Mouse (Mus musculus) heart, embryonic 14.5 days (tissue): Measurements from ENCODE around the gene Rhox2f. TPM values are rescaled to one million over a fixed set of nuclear protein-coding genes. Genes with fewer than 3 reads are reported as not detected.
"Not testable (repeated sequence)": the region's sequence is repeated elsewhere in the genome, so short reads cannot be mapped to it uniquely, and the experiment has no call there.

ENCODE experiments used
- ATAC-seq: fragments of 200-750 bp; cut with Nextera tagmentation; 2 replicates; pipeline ENCODE4 v1.8.0; 2017; ENCODE audit warnings: low read depth, moderate TSS enrichment; ENCODE audit not compliant: insufficient number of reproducible peaks, insufficient read depth, low FRiP score
- H3K27ac ChIP-seq, 2 experiments: fragments of 200-500 bp in 1 of 2; fragments of 300-500 bp in 1 of 2; sonication (generic) in 1 of 2; replicated peaks in 1 of 2; 2 replicates each; pipeline ENCODE4 v1.5.1; 2012 to 2014; ENCODE audit warnings: low read depth in 2 of 2, low read length in 2 of 2, control low read depth in 1 of 2, mild to moderate bottlenecking in 1 of 2, mixed read lengths in 1 of 2; ENCODE audit not compliant: control insufficient read depth in 1 of 2, insufficient read depth in 1 of 2
- H3K27me3 ChIP-seq: fragments of 300-500 bp; sonication (generic); 2 replicates; pipeline ENCODE4 v1.6.1; 2014; ENCODE audit warnings: mild to moderate bottlenecking, low read length, control low read depth; ENCODE audit not compliant: control insufficient read depth, insufficient read depth
- H3K36me3 ChIP-seq: fragments of 300-500 bp; sonication (generic); 2 replicates; pipeline ENCODE4 v1.6.1; 2014; ENCODE audit warnings: mild to moderate bottlenecking, control low read depth, low read length, mixed read lengths; ENCODE audit not compliant: control insufficient read depth, insufficient read depth
- H3K4me1 ChIP-seq, 2 experiments: fragments of 200-500 bp in 1 of 2; fragments of 300-500 bp in 1 of 2; sonication (generic) in 1 of 2; 2 replicates each; pipeline ENCODE4 v1.6.1; 2012 to 2014; ENCODE audit warnings: low read length in 2 of 2, control low read depth in 1 of 2, mixed read lengths in 1 of 2; ENCODE audit not compliant: control insufficient read depth in 2 of 2, insufficient read depth in 2 of 2
- H3K4me2 ChIP-seq: fragments of 300-500 bp; sonication (generic); 2 replicates; pipeline ENCODE4 v1.6.1; 2014; ENCODE audit warnings: mild to moderate bottlenecking, low read length
- H3K4me3 ChIP-seq, 2 experiments: fragments of 200-500 bp in 1 of 2; fragments of 300-500 bp in 1 of 2; sonication (generic) in 1 of 2; 2 replicates each; pipeline ENCODE4 v1.5.1; 2012 to 2014; ENCODE audit warnings: low read length in 2 of 2, mild to moderate bottlenecking in 2 of 2, control low read depth in 1 of 2, low read depth in 1 of 2, moderate library complexity in 1 of 2; ENCODE audit not compliant: control insufficient read depth in 1 of 2, insufficient read depth in 1 of 2
- H3K9ac ChIP-seq: fragments of 300-500 bp; sonication (generic); 2 replicates; pipeline ENCODE4 v1.6.1; 2014; ENCODE audit warnings: mild to moderate bottlenecking, low read length
- H3K9me3 ChIP-seq: fragments of 300-500 bp; sonication (generic); 2 replicates; pipeline ENCODE4 v1.6.1; 2016; ENCODE audit warnings: low read length, control low read depth; ENCODE audit not compliant: control insufficient read depth
- WGBS: fragments of 180-500 bp; shearing (Covaris S2); extraction: QIAGEN DNeasy Blood & Tissue Kit; methylation state at CpG from one replicate; pipeline ENCODE4 v1.1.7; 2014; 5-methylcytosine and 5-hydroxymethylcytosine counted together
- polyA plus RNA-seq: library from polyadenylated mRNA; unstranded; fragments of >200 nt; fragmentation: Nextera tagmentation; extraction: Ambion mirVana; gene quantifications from 2 replicates; pipeline ENCODE4 v1.2.1, GENCODE M21; 2014

The Rhox2f gene
- polyA plus RNA-seq: not detected in 2 replicates

DNA sequence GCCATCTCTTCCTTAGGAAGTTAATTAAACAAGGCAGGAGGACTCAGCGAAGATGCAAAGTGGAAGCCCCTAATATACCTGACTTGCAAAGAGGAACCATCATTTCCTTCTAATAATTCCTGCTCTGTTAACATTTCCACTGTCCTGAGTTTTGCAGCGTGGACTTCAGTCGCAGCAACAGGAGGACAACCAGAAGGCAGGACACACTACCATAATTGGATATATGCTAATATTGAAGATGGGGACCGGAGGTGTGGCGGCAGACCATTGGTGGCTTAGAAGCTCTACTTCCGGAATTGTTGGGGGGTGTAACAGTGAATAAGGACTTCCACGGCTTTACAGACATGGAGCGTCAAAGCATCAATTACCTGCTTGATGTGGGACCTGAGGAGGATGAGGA, at the start of gene Rhox2f:
Rhox2f (plus strand) TSS at position 301 of the 400 bp plus-strand sequence.
- not testable (repeated sequence) for H3K36me3 ChIP-seq, H3K4me2 ChIP-seq, ATAC-seq, H3K9me3 ChIP-seq, H3K27ac ChIP-seq, H3K4me1 ChIP-seq, H3K4me3 ChIP-seq, H3K9ac ChIP-seq, H3K27me3 ChIP-seq
- WGBS: 89% methylated on average over 6 of the region's 8 CpGs

DNA sequence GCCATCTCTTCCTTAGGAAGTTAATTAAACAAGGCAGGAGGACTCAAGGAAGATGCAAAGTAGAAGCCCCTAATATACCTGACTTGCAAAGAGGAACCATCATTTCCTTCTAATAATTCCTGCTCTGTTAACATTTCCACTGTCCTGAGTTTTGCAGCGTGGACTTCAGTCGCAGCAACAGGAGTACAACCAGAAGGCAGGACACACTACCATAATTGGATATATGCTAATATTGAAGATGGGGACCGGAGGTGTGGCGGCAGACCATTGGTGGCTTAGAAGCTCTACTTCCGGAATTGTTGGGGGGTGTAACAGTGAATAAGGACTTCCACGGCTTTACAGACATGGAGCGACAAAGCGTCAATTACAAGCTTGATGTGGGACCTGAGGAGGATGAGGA, 41.1 kb upstream of the Rhox2f start, which contains the start of gene Rhox2e:
Rhox2e (plus strand) TSS at position 301 of the 400 bp plus-strand sequence.
- WGBS: 97% methylated on average over 2 of the region's 8 CpGs
- H3K27me3 ChIP-seq, H3K9me3 ChIP-seq, H3K4me3 ChIP-seq, H3K9ac ChIP-seq, H3K27ac ChIP-seq, H3K4me2 ChIP-seq, H3K36me3 ChIP-seq, ATAC-seq, H3K4me1 ChIP-seq: not testable (repeated sequence)

DNA sequence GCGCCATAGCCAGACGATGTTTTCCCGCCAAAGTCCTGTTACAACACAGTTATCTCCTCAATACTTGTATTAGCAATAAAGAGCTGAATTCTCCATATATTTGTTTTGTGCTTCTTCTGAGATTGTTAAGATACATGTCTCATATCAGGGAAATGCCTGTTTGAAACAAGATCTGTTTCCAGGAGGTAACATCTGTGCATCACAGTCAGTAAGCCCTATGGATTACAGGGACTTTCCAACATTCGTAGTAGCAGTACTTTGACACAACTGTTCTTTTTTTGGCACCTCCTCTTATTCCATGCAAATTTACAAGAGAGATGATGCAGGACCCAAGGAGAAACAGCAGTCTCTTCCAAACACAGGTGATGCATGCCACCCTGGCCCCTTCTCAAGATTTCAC, 29.5 kb upstream of the Rhox2f start, which contains the start of gene Rhox3e:
Rhox3e (plus strand) TSS at position 301 of the 400 bp plus-strand sequence.
- H3K27ac ChIP-seq, H3K4me3 ChIP-seq, H3K9me3 ChIP-seq, H3K36me3 ChIP-seq, H3K9ac ChIP-seq, H3K4me2 ChIP-seq, H3K27me3 ChIP-seq, ATAC-seq, H3K4me1 ChIP-seq: not testable (repeated sequence)
- no CpG with 5 or more reads among the region's 4 CpGs for WGBS

DNA sequence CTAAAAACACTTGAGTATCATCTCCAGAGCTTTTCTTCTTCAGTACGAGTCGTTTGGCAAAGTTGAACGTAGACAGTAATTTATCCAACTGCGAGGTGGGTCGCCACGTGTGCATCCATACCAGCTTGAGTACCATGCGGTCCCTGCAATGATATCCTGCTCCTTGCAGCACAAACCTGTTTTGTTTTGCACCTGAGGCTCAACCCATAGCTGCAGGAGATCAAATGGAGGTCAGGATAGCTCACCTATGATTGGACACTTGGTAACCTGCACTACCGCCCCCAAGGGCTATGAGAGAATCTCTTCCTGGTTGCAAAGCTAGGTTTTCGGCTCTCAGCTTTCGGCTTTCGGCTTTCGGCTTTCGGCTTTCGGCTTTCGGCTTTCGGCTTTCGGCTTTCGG, 14.1 kb upstream of the Rhox2f start, which contains the start of gene Rhox4e:
Rhox4e (plus strand) TSS at position 301 of the 400 bp plus-strand sequence.
- H3K9ac ChIP-seq, H3K4me2 ChIP-seq, H3K27me3 ChIP-seq, H3K36me3 ChIP-seq, H3K4me1 ChIP-seq, H3K27ac ChIP-seq, H3K4me3 ChIP-seq, ATAC-seq, H3K9me3 ChIP-seq: not testable (repeated sequence)
- WGBS: 89% methylated on average over 9 of the region's 18 CpGs

DNA sequence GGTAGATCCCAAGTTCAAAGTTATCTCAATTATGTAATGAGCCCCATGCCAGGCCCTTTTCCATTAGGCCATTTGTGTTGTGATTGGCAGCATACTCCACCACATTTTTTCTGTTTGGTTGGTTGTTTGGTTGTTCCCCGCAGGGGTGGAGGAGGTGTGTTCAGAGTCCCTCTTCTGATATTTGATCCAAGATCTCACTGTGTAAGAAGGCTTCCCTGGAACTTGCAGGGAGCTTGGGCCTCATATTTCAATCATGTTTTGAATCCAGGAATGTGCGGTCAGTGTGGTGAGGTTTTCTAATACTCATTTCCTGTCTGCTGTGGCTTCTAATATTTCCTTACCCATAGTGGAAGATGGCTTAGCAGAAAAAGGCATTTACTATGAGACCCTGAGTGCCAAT, 1.4 kb downstream of the Rhox2f start:
- not testable (repeated sequence) for H3K4me3 ChIP-seq, H3K27ac ChIP-seq, H3K9me3 ChIP-seq, H3K4me2 ChIP-seq, H3K27me3 ChIP-seq, H3K9ac ChIP-seq, H3K4me1 ChIP-seq, ATAC-seq, H3K36me3 ChIP-seq
- WGBS: 61% methylated on average over 2 of the region's 2 CpGs

DNA sequence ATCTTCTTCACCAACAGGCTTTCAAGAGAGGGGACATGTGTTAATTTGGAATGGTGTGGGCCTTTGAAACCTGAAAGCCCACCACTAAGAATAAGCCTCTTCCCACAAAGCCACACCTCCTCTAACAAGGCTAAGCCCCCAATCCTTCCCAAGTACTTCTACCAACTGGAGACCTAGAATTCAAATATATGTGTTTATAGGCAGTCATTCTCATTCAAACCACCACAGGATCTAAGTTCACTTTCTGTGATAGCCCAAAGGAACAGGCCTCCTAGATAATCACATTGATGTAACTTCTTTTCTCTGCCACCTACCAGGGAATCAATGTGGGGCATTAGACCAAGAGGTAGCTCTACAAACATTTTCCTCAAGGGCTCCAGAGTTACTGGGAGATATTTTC, 9.5 kb downstream of the Rhox2f start, which contains the start of gene Rhox3f:
Rhox3f (plus strand) TSS at position 301 of the 400 bp plus-strand sequence.
- H3K27ac ChIP-seq, H3K9me3 ChIP-seq, H3K4me2 ChIP-seq, H3K4me1 ChIP-seq, H3K27me3 ChIP-seq, H3K9ac ChIP-seq, H3K36me3 ChIP-seq, H3K4me3 ChIP-seq, ATAC-seq: not testable (repeated sequence)

DNA sequence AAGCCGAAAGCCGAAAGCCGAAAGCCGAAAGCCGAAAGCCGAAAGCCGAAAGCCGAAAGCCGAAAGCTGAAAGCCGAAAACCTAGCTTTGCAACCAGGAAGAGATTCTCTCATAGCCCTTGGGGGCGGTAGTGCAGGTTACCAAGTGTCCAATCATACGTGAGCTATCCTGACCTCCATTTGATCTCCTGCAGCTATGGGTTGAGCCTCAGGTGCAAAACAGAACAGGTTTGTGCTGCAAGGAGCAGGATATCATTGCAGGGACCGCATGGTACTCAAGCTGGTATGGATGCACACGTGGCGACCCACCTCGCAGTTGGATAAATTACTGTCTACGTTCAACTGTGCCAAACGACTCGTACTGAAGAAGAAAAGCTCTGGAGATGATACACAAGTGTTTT, 36.4 kb downstream of the Rhox2f start, which contains the start of gene Rhox4f:
Rhox4f (minus strand) TSS at position 101 of the 400 bp plus-strand sequence.
- not testable (repeated sequence) for H3K9me3 ChIP-seq, ATAC-seq, H3K4me1 ChIP-seq, H3K27ac ChIP-seq, H3K4me2 ChIP-seq, H3K36me3 ChIP-seq, H3K4me3 ChIP-seq, H3K9ac ChIP-seq, H3K27me3 ChIP-seq
- WGBS: 84% methylated on average over 15 of the region's 19 CpGs
